Mouse (Mus musculus) monocyte, adult 5-6 weeks (primary cell): Measurements from ENCODE around the gene Aloxe3. TPM values are rescaled to one million over a fixed set of nuclear protein-coding genes. Genes with fewer than 3 reads are reported as not detected.

Experiments used
- ATAC-seq: fragments of 153-309, 156-312 bp; replicated peaks from 2 replicates; pipeline ENCODE4 v1.8.0; 2017; ENCODE audit warnings: mild to moderate bottlenecking; ENCODE audit not compliant: low TSS enrichment, insufficient number of reproducible peaks, severe bottlenecking, poor library complexity, low FRiP score
- total RNA-seq: library from RNA; stranded (forward); fragments of 200-1000, 200-491, 200-594 nt; gene quantifications from 3 replicates; pipeline ENCODE4 v1.2.3, GENCODE M21; 2017

Gene Aloxe3
- total RNA-seq, 1 experiment from 2014 or later = 0.57 TPM

- no peak for ATAC-seq
Measured at GRCm38 (mm10) chr11:69120221-69121000, 5.3 kb upstream of the Aloxe3 start, which contains the start of gene Hes7. Hes7 (plus strand) TSS chr11:69120404.

- no peak for ATAC-seq
Measured at GRCm38 (mm10) chr11:69121001-69121740, 4.5 kb upstream of the Aloxe3 start.

- ATAC-seq = no peak
Measured at GRCm38 (mm10) chr11:69121741-69122335, 3.9 kb upstream of the Aloxe3 start.

GRCm38 (mm10) chr11:69122336-69122951 is 3.3 kb upstream of the Aloxe3 start, which contains the start of gene 9130213A22Rik:
9130213A22Rik (minus strand) TSS chr11:69122589.
- ATAC-seq = 0 out of 2 replicates have a peak, but pooled peaks have one; percentile 14

- no peak for ATAC-seq
Measured at GRCm38 (mm10) chr11:69123056-69123692, 2.5 kb upstream of the Aloxe3 start.

- 0 out of 2 replicates have a peak, but pooled peaks have one; percentile 19 for ATAC-seq
Measured at GRCm38 (mm10) chr11:69123693-69124497, 1.8 kb upstream of the Aloxe3 start.

- ATAC-seq = no peak
Measured at GRCm38 (mm10) chr11:69124498-69124847, 1.2 kb upstream of the Aloxe3 start.

GRCm38 (mm10) chr11:69125041-69125851 is 450 bp upstream of the Aloxe3 start:
- ATAC-seq = peak; percentile 7

- no peak for ATAC-seq
Measured at GRCm38 (mm10) chr11:69125919-69126705, 416 bp downstream of the Aloxe3 start.

GRCm38 (mm10) chr11:69126706-69127095 is 1.0 kb downstream of the Aloxe3 start:
- ATAC-seq = no peak

- no peak for ATAC-seq
Measured at GRCm38 (mm10) chr11:69128426-69129122, 2.9 kb downstream of the Aloxe3 start.

GRCm38 (mm10) chr11:69133566-69133922 is 7.8 kb downstream of the Aloxe3 start:
- no peak for ATAC-seq

GRCm38 (mm10) chr11:69133923-69134621 is 8.4 kb downstream of the Aloxe3 start:
- peak; percentile 72 for ATAC-seq

GRCm38 (mm10) chr11:69134622-69134968 is 8.9 kb downstream of the Aloxe3 start:
- no peak; the same call in 1 of the 2 replicates for ATAC-seq

- no peak for ATAC-seq
Measured at GRCm38 (mm10) chr11:69135361-69135760, 9.7 kb downstream of the Aloxe3 start.
